Mouse (Mus musculus) embryonic fibroblast, embryonic 13.5 days (primary cell): ENCODE data around the gene Dgcr8.

Experiments
- CTCF ChIP-seq: IDR thresholded peaks from 2 replicates; pipeline ENCODE4 v1.5.1; 2011; ENCODE audit warnings: mild to moderate bottlenecking, control low read depth, low read length, moderate library complexity, borderline replicate concordance; ENCODE audit not compliant: insufficient read depth
- POLR2A ChIP-seq: IDR thresholded peaks from 2 replicates; pipeline ENCODE4 v1.6.1; 2011; ENCODE audit warnings: low read depth, mild to moderate bottlenecking, control low read depth, low read length, moderate library complexity

DNA sequence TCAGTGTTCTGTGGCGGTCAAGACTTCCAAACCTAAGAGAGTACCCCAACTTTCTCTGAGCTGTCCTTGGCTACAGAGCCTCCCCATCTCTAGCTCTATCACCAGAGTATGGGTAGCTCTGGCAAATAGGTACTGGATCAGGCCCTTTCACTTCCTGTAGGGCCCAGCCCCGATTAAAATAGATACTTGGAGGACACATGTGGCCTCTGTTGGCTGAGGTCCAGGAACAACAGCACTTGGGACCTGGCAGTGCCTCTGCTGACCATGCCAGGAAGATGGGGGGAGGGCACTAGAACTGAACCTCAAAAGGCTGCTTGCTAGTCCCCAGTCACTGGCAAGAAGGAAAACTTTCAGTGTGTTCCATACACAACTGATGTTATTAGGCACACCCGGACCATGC, 44.9 kb upstream of the Dgcr8 start:
- TF ChIP-seq POLR2A, result no peak
- TF ChIP-seq CTCF, result no peak
